Mouse (Mus musculus) kidney, adult 2 months (tissue): ENCODE results near the gene Cacna1g. TPM values are rescaled to one million over a fixed set of nuclear protein-coding genes. Genes with fewer than 3 reads are reported as not detected.

Experiments used
- DNase-seq: peaks from one replicate; pipeline ENCODE4 v3.0.0; 2021
- H3K27ac ChIP-seq: fragments of 200-500 bp; 2 replicates; pipeline ENCODE4 v1.5.1; 2012; ENCODE audit warnings: low read depth, low read length, control low read depth, inconsistent platforms; ENCODE audit not compliant: insufficient read depth
- H3K27me3 ChIP-seq: fragments of 200-500 bp; replicated peaks from 2 replicates; pipeline ENCODE4 v1.6.1; 2012; ENCODE audit warnings: mild to moderate bottlenecking, moderate library complexity, low read length, inconsistent platforms; ENCODE audit not compliant: control insufficient read depth, insufficient read depth
- H3K36me3 ChIP-seq: fragments of 200-500 bp; 2 replicates; pipeline ENCODE4 v1.6.1; 2012; ENCODE audit warnings: mild to moderate bottlenecking, moderate library complexity, low read length, inconsistent platforms; ENCODE audit not compliant: control insufficient read depth, insufficient read depth
- H3K4me1 ChIP-seq: fragments of 200-500 bp; 2 replicates; pipeline ENCODE4 v1.6.1; 2011; ENCODE audit warnings: low read length; ENCODE audit not compliant: control insufficient read depth, insufficient read depth
- H3K4me3 ChIP-seq: fragments of 200-500 bp; 2 replicates; pipeline ENCODE4 v1.5.1; 2011; ENCODE audit warnings: mild to moderate bottlenecking, low read depth, low read length, control low read depth; ENCODE audit not compliant: insufficient read depth
- CTCF ChIP-seq: fragments of 200-500 bp; conservative IDR thresholded peaks from 2 replicates; pipeline ENCODE4 v1.5.1; 2011; ENCODE audit warnings: low read depth, mild to moderate bottlenecking, control low read depth, low read length, moderate library complexity, mixed read lengths; ENCODE audit not compliant: insufficient read depth, insufficient read length
- POLR2A ChIP-seq: fragments of 200-500 bp; IDR thresholded peaks from one replicate; pipeline ENCODE4 v1.6.1; 2011; ENCODE audit warnings: low read depth, low read length, control low read depth
- WGBS: fragments of 180-500 bp; shearing (Covaris S2); methylation state at CpG from one replicate; pipeline ENCODE4 v1.1.7; 2018; 5-methylcytosine and 5-hydroxymethylcytosine counted together
- polyA plus RNA-seq: library from polyadenylated mRNA; depleted of rRNA; stranded (reverse); fragments of >200 nt; gene quantifications from 2 replicates; pipeline ENCODE4 v1.2.3, GENCODE M21; 2012

The Cacna1g gene
- polyA plus RNA-seq, 1 experiment, result 7.6 TPM

- no peak overlapping the region for H3K27ac ChIP-seq
- H3K27me3 ChIP-seq, result no peaks in the 10 kb centered on the region
- no peaks in the 10 kb centered on the region for H3K36me3 ChIP-seq
- H3K4me1 ChIP-seq, result no peaks in the 10 kb centered on the region
- TF ChIP-seq CTCF, result no peak
- TF ChIP-seq POLR2A, result no peak
- WGBS, result 90% methylated on average over 15 of the region's 15 CpGs
- DNase-seq, result no peak
- H3K4me3 ChIP-seq, result no peak overlapping the region
Measured at GRCm38 (mm10) chr11:94457001-94457400, 17.0 kb downstream of the Cacna1g start.

GRCm38 (mm10) chr11:94456347-94456746 lies 17.7 kb downstream of the Cacna1g start:
- WGBS, result 90% methylated on average over 3 of the region's 3 CpGs
- Histone ChIP-seq H3K4me3 (no peak overlapping the region), H3K4me1 (no peaks in the 10 kb centered on the region), H3K27ac (no peak overlapping the region), H3K27me3 (no peaks in the 10 kb centered on the region), H3K36me3 (no peaks in the 10 kb centered on the region)
- DNase-seq, result no peak
- TF ChIP-seq CTCF, result no peak
- no peak for TF ChIP-seq POLR2A

DNA sequence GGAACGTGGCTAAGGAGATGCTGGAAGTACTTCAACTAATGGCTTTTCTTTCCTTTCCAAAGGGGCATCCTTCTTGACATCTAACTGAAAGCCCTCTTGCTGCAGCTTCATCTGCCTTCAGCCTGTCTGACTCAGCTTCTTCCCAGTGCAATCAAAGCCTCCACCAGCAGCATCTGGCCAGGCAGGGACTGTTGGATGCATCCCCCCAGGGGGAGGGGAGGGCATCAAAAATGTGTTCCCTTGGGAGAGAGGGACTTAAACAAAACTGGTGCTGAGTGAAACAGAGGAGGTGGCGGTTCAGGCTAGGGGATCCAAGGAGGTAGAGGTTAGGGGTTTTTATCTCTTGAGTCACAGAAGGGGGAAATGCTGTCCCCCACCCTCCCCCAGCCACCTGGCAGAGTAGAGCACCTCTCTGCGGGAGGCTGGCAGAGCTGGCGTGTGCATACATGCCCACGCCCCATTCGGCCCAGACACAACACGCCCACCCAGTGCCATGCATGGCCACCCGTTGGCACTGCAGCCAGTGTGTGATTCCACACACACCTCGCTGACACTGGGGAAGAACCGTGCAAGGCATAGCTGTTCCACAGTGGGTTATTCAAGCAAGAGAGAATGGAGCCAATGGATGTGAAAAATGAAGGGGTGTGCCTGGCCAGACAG lies 18.7 kb downstream of the Cacna1g start:
- no peak overlapping the region for H3K27ac ChIP-seq
- H3K27me3 ChIP-seq, result no peaks in the 10 kb centered on the region
- no peaks in the 10 kb centered on the region for H3K4me1 ChIP-seq
- TF ChIP-seq POLR2A, result no peak
- no peak for TF ChIP-seq CTCF
- no peak for DNase-seq
- no peaks in the 10 kb centered on the region for H3K36me3 ChIP-seq
- 62% methylated on average over 10 of the region's 10 CpGs for WGBS
- no peak overlapping the region for H3K4me3 ChIP-seq

DNA sequence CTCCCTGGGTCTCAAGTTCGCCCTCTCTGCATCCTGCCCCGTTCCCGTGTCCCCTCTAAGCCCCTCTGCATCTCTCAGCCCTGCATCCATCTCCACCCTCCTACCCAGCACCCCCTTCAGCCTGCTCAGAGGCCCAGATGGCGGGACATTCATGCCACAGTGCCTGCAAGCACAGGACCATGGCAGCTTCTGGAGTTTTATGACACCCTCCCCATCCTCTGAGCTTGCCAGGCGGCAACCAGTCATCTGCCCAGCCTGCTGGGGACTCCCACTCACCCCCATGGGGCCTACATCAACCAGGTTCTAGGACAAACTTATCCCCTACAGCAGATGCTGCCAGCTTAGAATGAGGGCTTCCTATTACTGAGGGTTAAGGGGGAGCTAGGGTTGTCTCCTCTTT lies 19.2 kb downstream of the Cacna1g start:
- Histone ChIP-seq H3K27ac (no peak overlapping the region), H3K4me1 (no peaks in the 10 kb centered on the region), H3K36me3 (no peaks in the 10 kb centered on the region), H3K4me3 (no peak overlapping the region), H3K27me3 (no peaks in the 10 kb centered on the region)
- no peak for DNase-seq
- TF ChIP-seq CTCF (no peak), POLR2A (no peak)
- WGBS, result 75% methylated on average over 5 of the region's 5 CpGs

DNA sequence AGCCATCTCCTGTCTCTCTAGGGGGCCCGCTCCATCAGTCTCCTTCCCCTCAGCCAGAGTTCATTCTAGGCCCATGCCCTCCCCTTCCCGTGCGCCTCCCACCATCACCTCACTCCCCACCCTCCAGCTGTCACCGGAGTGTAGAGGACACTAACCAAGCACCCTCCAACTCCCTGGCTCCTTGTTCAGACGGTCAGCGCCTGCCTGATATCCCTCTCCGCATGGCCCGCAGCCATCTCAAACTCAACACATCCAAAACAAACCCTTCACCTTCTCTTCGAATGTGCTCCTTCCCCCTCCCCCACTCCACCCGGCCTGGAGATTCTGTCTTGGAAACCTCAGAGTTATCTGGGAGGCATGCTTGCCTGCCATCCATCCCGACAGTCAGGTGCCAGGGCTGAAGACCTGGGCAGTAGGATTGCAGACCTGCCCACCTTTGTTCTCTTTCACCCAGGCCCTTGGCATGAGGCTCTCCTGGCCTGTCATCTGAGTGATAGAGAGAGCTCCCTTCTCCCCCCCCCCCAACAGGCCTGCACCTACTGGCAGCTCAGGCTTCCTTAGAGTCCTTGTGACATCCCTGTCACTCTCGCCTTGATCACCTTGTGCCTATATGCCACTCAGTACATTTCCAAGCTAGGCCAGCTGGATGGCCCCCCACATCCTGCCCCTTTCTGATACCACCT lies 22.8 kb downstream of the Cacna1g start:
- DNase-seq, result no peak
- Histone ChIP-seq H3K4me1 (no peaks in the 10 kb centered on the region), H3K36me3 (no peaks in the 10 kb centered on the region), H3K27ac (no peak overlapping the region), H3K27me3 (no peaks in the 10 kb centered on the region), H3K4me3 (no peak overlapping the region)
- WGBS, result 75% methylated on average over 12 of the region's 12 CpGs
- TF ChIP-seq CTCF, result no peak

DNA sequence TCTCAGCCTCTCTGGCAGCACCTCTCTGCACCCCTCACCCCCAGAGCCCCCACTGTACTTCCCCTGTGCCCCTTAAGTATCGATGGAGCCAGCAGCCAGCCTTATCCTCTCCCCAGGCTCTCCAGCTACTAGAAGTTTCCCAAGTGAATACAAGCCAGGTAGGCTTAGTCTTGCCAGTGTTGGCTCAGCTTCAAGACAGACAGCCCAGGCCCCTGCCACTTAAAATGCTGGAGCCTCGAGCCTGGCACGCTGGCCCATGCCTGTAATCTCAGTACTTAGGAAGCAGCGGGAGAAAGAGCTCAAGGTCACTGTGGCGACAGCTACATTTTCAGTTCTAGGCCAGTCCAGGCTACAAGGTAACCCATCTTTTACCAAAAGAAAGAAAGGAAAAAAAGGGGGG lies 24.1 kb downstream of the Cacna1g start:
- no peaks in the 10 kb centered on the region for H3K4me1 ChIP-seq
- H3K36me3 ChIP-seq, result no peaks in the 10 kb centered on the region
- no peak for DNase-seq
- TF ChIP-seq POLR2A (no peak), CTCF (no peak)
- WGBS, result 78% methylated on average over 5 of the region's 5 CpGs
- no peak overlapping the region for H3K4me3 ChIP-seq
- H3K27ac ChIP-seq, result no peak overlapping the region
- H3K27me3 ChIP-seq, result no peaks in the 10 kb centered on the region

DNA sequence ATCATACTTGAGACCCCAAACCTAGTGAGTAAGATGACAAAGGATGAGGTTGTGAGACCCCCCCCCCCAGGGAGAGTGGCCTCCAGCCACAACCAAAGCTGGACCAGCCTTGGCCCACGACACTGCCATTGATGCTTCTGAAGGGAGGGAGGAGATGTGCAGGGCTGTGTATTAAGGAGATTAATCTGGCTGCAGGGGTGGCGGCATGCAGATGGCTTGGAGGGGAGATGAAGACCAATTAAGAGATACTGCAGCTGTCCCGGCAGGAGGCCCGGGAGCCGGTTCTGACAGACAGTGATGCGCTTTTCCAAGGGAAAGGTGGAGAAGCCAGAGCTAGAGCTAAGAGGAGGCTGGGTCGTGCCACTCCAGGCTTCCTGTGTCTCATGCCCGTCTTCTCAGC lies 24.8 kb downstream of the Cacna1g start:
- no peaks in the 10 kb centered on the region for H3K27me3 ChIP-seq
- 86% methylated on average over 8 of the region's 8 CpGs for WGBS
- no peak overlapping the region for H3K4me3 ChIP-seq
- TF ChIP-seq POLR2A (no peak), CTCF (no peak)
- DNase-seq, result no peak
- no peaks in the 10 kb centered on the region for H3K36me3 ChIP-seq
- peaks cover 2% of the 10 kb centered on the region; the same call in 1 of the 2 replicates for H3K4me1 ChIP-seq
- no peak overlapping the region for H3K27ac ChIP-seq
